Mouse (Mus musculus): ENCODE results near the gene Atg9a. TPM values are rescaled to one million over a fixed set of nuclear protein-coding genes. Genes with fewer than 3 reads are reported as not detected.

Gene Atg9a
- polyA plus RNA-seq, 1 experiment, result 120 TPM

GRCm38 (mm10) chr1:75158990-75159389 lies 33.0 kb downstream of the Atg9a start:
- no peak for DNase-seq
- H3K27ac ChIP-seq (ENCODE audit: insufficient read depth, low read length), result no peak overlapping the region
- no peaks in the 10 kb centered on the region for H3K27me3 ChIP-seq (ENCODE audit: control insufficient read depth, insufficient read depth, low read length)
- TF ChIP-seq CTCF (IDR thresholded peaks at IDR 0.05; ENCODE audit: borderline replicate concordance, insufficient read depth, low read depth, low read length), result no peak
- no peak for TF ChIP-seq POLR2A (IDR thresholded peaks at IDR 0.05; ENCODE audit: borderline replicate concordance, insufficient read depth, low read length)
- H3K4me3 ChIP-seq (replicated peaks; ENCODE audit: insufficient read depth, low read depth, low read length), result no peak overlapping the region
- no peaks in the 10 kb centered on the region for H3K4me1 ChIP-seq (ENCODE audit: control insufficient read depth, insufficient read depth, low read length)

GRCm38 (mm10) chr1:75155837-75156236 lies 36.2 kb downstream of the Atg9a start:
- H3K4me3 ChIP-seq (replicated peaks; ENCODE audit: insufficient read depth, low read depth, low read length), result no peak overlapping the region
- DNase-seq, result no peak
- H3K4me1 ChIP-seq (ENCODE audit: control insufficient read depth, insufficient read depth, low read length), result no peaks in the 10 kb centered on the region
- no peaks in the 10 kb centered on the region for H3K27me3 ChIP-seq (ENCODE audit: control insufficient read depth, insufficient read depth, low read length)
- WGBS, result 31% methylated on average over 3 of the region's 3 CpGs
- no peak overlapping the region for H3K27ac ChIP-seq (ENCODE audit: insufficient read depth, low read length)
- TF ChIP-seq CTCF (IDR thresholded peaks at IDR 0.05; ENCODE audit: borderline replicate concordance, insufficient read depth, low read depth, low read length) (no peak), POLR2A (IDR thresholded peaks at IDR 0.05; ENCODE audit: borderline replicate concordance, insufficient read depth, low read length) (no peak)

GRCm38 (mm10) chr1:75148727-75149126 lies 43.3 kb downstream of the Atg9a start:
- H3K4me1 ChIP-seq (ENCODE audit: control insufficient read depth, insufficient read depth, low read length), result peaks cover 16% of the 10 kb centered on the region
- no peak overlapping the region for H3K27ac ChIP-seq (ENCODE audit: insufficient read depth, low read length)
- 89% methylated on average over 4 of the region's 4 CpGs for WGBS
- DNase-seq, result no peak
- H3K27me3 ChIP-seq (ENCODE audit: control insufficient read depth, insufficient read depth, low read length), result no peaks in the 10 kb centered on the region
- no peak overlapping the region for H3K4me3 ChIP-seq (replicated peaks; ENCODE audit: insufficient read depth, low read depth, low read length)
- TF ChIP-seq CTCF (IDR thresholded peaks at IDR 0.05; ENCODE audit: borderline replicate concordance, insufficient read depth, low read depth, low read length) (no peak), POLR2A (IDR thresholded peaks at IDR 0.05; ENCODE audit: borderline replicate concordance, insufficient read depth, low read length) (no peak)

GRCm38 (mm10) chr1:75147411-75148135 lies 44.4 kb downstream of the Atg9a start:
- no peak for DNase-seq
- TF ChIP-seq CTCF (IDR thresholded peaks at IDR 0.05; ENCODE audit: borderline replicate concordance, insufficient read depth, low read depth, low read length) (no peak), POLR2A (IDR thresholded peaks at IDR 0.05; ENCODE audit: borderline replicate concordance, insufficient read depth, low read length) (no peak)
- H3K27me3 ChIP-seq (ENCODE audit: control insufficient read depth, insufficient read depth, low read length), result no peaks in the 10 kb centered on the region
- no peak overlapping the region for H3K27ac ChIP-seq (ENCODE audit: insufficient read depth, low read length)
- no peak overlapping the region for H3K4me3 ChIP-seq (replicated peaks; ENCODE audit: insufficient read depth, low read depth, low read length)
- peaks cover 18% of the 10 kb centered on the region for H3K4me1 ChIP-seq (ENCODE audit: control insufficient read depth, insufficient read depth, low read length)
- WGBS, result 82% methylated on average over 7 of the region's 7 CpGs

- DNase-seq, result no peak
- no peak for TF ChIP-seq CTCF (IDR thresholded peaks at IDR 0.05; ENCODE audit: borderline replicate concordance, insufficient read depth, low read depth, low read length)
- TF ChIP-seq POLR2A (IDR thresholded peaks at IDR 0.05; ENCODE audit: borderline replicate concordance, insufficient read depth, low read length), result no peak
- no peak overlapping the region for H3K27ac ChIP-seq (ENCODE audit: insufficient read depth, low read length)
- 98% methylated on average over 3 of the region's 3 CpGs for WGBS
- H3K4me1 ChIP-seq (ENCODE audit: control insufficient read depth, insufficient read depth, low read length), result peaks cover 18% of the 10 kb centered on the region
- H3K4me3 ChIP-seq (replicated peaks; ENCODE audit: insufficient read depth, low read depth, low read length), result no peak overlapping the region
- H3K27me3 ChIP-seq (ENCODE audit: control insufficient read depth, insufficient read depth, low read length), result no peaks in the 10 kb centered on the region
Observed at GRCm38 (mm10) chr1:75145589-75145988, 46.4 kb downstream of the Atg9a start.

GRCm38 (mm10) chr1:75142301-75143261 lies 49.4 kb downstream of the Atg9a start, which contains the start of the genes Cnppd1 and Retreg2:
Cnppd1 (minus strand) TSS chr1:75142711.
Retreg2 (plus strand) TSS chr1:75142778.
- Histone ChIP-seq H3K4me3 (replicated peaks; ENCODE audit: insufficient read depth, low read depth, low read length) (peak within 1 kb of the TSS; percentile 80), H3K27ac (ENCODE audit: insufficient read depth, low read length) (peak within 1 kb of the TSS; percentile 93), H3K4me1 (ENCODE audit: control insufficient read depth, insufficient read depth, low read length) (peaks cover 16% of the 10 kb centered on the region), H3K27me3 (ENCODE audit: control insufficient read depth, insufficient read depth, low read length) (no peaks in the 10 kb centered on the region)
- WGBS, result under 1% methylated on average over 90 of the region's 91 CpGs
- DNase-seq, result peak; percentile 97
- peak; percentile 53; the same call in 1 of the 2 replicates for TF ChIP-seq CTCF (IDR thresholded peaks at IDR 0.05; ENCODE audit: borderline replicate concordance, insufficient read depth, low read depth, low read length)
- TF ChIP-seq POLR2A (IDR thresholded peaks at IDR 0.05; ENCODE audit: borderline replicate concordance, insufficient read depth, low read length), result peak; percentile 91

GRCm38 (mm10) chr1:75141486-75142190 lies 50.4 kb downstream of the Atg9a start:
- DNase-seq, result peak; percentile 63 to 68
- Histone ChIP-seq H3K27ac (ENCODE audit: insufficient read depth, low read length) (peak overlapping the region; percentile 69), H3K4me3 (replicated peaks; ENCODE audit: insufficient read depth, low read depth, low read length) (peak overlapping the region; percentile 80), H3K4me1 (ENCODE audit: control insufficient read depth, insufficient read depth, low read length) (peaks cover 16% of the 10 kb centered on the region), H3K27me3 (ENCODE audit: control insufficient read depth, insufficient read depth, low read length) (no peaks in the 10 kb centered on the region)
- TF ChIP-seq POLR2A (IDR thresholded peaks at IDR 0.05; ENCODE audit: borderline replicate concordance, insufficient read depth, low read length) (peak; percentile 64), CTCF (IDR thresholded peaks at IDR 0.05; ENCODE audit: borderline replicate concordance, insufficient read depth, low read depth, low read length) (no peak)
- under 1% methylated on average over 53 of the region's 53 CpGs for WGBS

Data from cerebellum, adult 2 months (tissue).